Comparison of ENCODE assay signal across 16 mouse cellular contexts in genomic region chr3:49973994-49974393, GRCm38 (mm10).
"Had no signal": no experiment of that assay in that cellular context is flagged by ENCODE, and none has a peak within 500 bp of the region (broad histone marks: within the 10 kb centered on the region; RNA-seq: fewer than 3 reads in every experiment).

No protein-coding gene starts in this region.

- H3K4me1 ChIP-seq: lung, embryonic 15.5 days; megakaryocyte, embryonic 14.5 days; midbrain, embryonic 13.5 days; midbrain, embryonic 15.5 days; neural tube, embryonic 12.5 days; stomach, embryonic 15.5 days had no signal

- ATAC-seq: lung, postnatal 0 days; midbrain, embryonic 13.5 days; midbrain, embryonic 15.5 days had no signal

- DNase-seq: lung, adult 2 months; lung, postnatal 14 days; lung, postnatal 36 days; right cerebral cortex, postnatal 14 days; thymus, adult 2 months; thymus, postnatal 25 days; thymus, postnatal 4 days had no signal

- H3K27ac ChIP-seq: lung, embryonic 15.5 days; macrophage; midbrain, embryonic 13.5 days; midbrain, embryonic 15.5 days; neural tube, embryonic 12.5 days; stomach, embryonic 15.5 days; stomach, postnatal 0 days had no signal

- H3K4me3 ChIP-seq: lung, embryonic 15.5 days; megakaryocyte, embryonic 14.5 days; midbrain, embryonic 13.5 days; midbrain, embryonic 15.5 days; neural tube, embryonic 12.5 days; stomach, embryonic 15.5 days had no signal
